Mouse (Mus musculus) central nervous system, embryonic 11.5 days (tissue): ENCODE measurements around the gene Hoxa4. TPM values are rescaled to one million over a fixed set of nuclear protein-coding genes. Genes with fewer than 3 reads are reported as not detected.

ENCODE experiments used
- polyA plus RNA-seq: library from polyadenylated mRNA; depleted of rRNA; stranded (reverse); fragments of >200 nt; gene quantifications from 2 replicates; pipeline ENCODE4 v1.2.3, GENCODE M21; 2012; rRNA removed

Gene Hoxa4
- polyA plus RNA-seq = 0.85 and 13.1 TPM in 2 replicates

DNA sequence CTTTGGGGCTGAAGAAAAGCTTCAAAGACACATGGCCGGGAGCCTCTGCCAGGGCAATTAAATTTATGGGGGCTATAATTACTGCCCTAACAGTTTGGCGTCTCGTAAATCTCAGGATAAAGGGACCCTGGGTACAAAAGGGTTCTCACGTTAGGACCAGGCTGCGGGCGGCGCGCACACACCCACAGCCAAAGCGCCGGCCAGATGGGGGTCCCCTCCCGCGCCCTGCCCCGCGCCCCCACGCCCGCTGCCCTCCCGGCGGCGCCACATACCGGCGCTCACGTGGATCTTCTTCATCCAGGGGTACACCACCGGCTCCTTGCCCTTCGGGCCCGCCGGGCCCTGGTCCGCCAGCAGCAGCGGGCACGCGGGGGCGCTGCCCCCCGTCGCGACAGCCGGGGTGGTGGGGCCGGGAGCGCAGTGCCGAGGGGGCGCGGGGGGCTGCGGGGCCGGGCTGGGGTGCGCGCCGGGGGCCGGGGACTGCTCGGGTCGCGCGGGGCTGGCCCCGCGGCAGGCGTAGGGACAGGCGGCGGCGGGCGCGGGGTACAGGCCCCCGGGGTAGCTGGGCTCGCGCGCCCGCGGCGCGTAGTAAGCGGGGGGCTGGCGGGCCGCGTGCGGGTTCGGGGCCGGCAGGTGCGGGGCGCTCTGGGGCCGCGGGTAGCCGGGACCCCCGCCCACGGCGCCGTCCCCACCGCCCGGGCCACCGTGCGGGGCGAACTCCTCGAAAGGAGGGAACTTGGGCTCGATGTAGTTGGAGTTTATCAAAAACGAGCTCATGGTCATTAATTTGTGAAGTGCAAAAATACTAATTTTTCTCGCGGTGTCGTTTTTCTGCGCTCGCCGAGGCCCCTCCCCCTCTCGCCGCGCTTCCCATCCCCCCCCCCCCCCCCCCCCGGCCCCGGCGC lies at the start of gene Hoxa4:
Gene Hoxa4 (minus strand): TSS at position 848 of the 905 bp plus-strand sequence.

DNA sequence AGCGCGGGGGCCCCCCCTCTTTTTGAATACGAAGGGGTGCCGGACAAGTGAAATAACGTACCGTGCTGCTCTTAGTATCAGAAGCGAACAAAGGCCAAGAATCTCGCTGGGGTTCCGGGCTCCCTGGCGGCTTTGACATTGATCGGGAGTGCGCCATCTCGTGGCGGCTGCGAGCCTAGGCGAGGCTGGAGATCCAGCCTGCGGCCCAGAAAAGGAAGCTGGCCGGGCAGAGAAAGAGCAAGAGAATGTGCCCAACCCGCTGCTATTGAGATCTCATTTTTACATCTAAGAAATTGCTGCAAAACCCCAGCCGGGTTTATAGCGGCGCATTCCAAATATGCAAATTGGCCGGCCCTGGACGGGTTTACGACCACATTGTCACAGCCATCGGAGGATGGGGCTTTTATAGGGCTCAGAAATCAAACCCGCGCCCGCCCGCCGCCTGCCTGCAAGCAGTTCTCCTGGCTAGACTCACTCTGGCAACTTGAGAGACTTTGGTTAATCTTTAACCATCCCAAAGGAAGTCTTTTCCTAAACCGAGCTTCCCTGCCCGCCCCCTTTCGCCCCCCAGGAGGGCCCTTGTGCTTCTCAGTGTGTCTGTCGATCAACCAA lies 48.9 kb upstream of the Hoxa4 start, which contains the start of gene Hoxa10:
Gene Hoxa10 (minus strand): TSS at position 466 of the 612 bp plus-strand sequence.

DNA sequence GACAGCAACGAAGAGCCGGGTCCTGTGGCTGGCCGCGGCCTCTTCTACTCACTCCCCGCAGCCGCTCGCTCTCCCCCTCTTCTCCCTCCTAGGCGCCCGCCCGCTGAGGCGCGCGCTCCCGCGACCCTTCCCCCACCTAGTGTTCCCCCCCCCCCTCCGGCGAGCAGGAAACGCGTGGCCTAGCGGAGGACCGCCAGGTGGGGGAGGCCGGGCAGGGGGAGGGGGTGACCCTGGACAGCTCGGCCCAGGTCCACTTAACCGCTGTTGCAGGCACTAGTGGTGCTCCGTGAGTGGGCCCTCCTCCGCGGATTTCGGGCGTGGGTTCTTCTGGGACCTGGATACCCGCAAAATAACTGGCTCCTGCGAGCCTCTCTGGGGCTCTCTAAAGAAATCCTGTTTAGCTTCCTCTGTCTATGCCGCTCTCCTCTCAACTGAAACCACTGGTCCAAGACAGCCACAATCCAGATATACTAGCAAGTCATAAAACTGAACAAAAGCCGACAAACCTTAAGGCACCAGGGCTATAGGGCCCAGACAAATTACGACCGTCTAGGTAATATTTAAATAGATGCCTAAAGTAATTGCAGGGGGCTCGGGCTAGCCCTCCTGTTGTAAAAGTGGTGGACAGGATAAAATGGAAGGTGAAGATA lies 39.1 kb upstream of the Hoxa4 start, which contains the start of gene Hoxa9:
Gene Hoxa9 (minus strand): TSS at position 574 of the 650 bp plus-strand sequence.

DNA sequence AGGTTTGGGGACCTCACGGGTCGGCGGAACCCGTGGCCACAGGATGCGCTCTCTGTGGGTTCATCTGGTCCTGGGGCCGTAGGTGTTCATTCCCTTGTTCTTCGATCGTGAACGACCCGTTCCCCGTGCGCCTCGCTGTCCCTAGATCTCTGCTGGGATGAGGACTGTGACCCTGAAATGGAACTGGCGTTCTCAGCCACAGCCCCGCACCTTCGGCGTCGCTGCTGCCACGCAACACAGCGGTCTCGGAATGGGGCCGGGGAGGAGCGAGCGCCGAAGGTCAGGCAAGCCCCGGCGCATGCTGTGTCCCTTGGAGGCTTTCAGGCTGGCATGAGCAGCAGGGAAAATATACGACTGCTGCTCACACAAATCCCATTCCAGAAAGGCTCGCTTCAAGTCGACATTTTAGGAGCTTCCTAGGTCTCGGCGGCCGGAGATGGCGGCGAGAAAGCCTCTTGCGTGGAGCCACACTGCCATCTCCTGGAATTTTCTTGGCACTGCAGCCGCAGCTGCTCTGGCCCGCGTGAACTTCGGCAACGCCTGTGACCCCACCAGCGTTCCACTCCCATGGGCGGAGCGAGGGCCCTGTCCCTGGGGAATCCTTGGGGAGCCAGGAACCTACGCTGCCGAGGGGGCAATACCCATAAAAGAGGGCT lies 29.9 kb upstream of the Hoxa4 start, which contains the start of gene Hoxa7:
Gene Hoxa7 (minus strand): TSS at position 518 of the 656 bp plus-strand sequence.

DNA sequence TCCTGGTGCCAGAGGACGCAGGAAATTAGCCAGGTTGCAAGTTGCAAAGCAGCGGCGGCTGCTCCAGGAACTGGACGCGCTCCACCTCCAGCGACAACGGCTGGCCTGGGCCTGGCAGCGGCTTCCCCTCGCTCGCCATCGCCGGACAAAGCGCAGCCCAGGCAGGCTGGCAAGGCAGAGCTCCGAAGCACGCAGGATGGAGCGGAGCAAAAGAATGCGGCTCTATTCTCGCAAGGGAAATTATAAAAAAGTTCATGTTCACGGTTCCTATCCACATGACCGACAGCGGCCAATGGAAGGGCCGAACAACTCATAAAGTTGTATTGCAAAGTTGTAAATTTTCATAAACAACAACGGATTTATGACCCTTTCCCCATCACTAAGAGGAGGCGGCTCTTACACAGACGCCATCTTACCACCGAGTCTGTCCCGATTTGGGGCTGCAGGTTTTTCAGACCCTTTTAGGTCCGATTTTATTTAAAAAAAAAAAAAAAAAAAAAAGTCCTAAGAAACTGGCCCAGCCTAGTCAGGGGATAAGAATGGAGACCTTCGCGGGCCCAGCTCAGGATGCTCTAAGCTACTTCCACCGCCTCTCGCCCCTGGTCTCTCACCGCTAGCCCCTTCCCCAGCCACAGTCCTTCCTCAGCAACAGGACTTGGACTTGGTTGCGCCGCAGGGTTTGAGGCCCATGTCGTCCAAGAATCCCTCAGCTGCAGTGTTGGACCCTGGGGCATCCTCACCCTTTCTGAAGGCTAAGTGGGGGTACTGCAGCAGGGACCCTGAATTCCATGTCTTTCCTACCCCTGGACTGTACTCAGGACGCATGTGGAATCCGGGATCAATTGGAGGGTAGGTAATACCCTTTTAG lies 21.8 kb upstream of the Hoxa4 start, which contains the start of the genes Hoxa3 and Gm28308:
Gene Hoxa3 (minus strand): TSS at position 218 of the 868 bp plus-strand sequence.
Gene Gm28308 (minus strand): TSS at position 221 of the 868 bp plus-strand sequence.

DNA sequence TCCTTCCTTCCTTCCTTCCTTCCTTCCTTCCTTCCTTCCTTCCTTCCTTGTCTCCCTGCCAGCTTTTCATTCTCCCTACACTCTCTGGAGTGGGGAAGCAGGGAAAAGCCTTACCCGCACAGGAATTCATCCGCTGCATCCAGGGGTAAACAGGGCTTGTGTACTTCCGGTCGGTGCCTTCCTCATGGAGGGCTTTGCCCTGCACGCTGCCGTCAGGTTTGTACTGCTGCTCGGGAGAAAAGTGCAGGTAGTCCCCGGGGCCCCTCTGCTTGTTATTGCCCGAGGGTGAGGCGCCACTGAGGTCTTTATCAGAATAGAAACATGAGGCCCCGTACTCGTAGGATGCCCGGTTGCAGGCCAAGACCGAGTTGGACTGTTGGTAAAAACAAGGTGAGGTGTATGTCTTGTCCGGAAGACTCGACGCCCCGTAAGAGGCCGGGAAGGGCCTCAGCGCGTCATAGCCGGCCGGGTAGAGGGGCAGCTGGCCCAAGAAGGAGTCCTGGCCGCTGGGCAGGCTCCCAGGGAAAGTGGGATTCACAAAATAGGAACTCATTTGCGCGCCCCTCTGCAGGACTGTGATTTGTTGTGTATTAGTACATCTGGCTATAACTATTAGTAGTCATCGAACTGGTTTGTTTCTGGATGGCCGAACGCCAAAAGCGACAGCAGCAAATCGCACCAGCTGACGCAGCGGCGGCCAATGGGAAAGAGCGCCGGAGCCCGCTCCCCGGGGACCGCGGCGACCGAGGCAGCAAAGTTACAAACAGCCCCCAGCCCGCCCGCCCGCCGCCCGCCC lies 16.7 kb upstream of the Hoxa4 start, which contains the start of gene Hoxa6:
Gene Hoxa6 (minus strand): TSS at position 651 of the 796 bp plus-strand sequence.

DNA sequence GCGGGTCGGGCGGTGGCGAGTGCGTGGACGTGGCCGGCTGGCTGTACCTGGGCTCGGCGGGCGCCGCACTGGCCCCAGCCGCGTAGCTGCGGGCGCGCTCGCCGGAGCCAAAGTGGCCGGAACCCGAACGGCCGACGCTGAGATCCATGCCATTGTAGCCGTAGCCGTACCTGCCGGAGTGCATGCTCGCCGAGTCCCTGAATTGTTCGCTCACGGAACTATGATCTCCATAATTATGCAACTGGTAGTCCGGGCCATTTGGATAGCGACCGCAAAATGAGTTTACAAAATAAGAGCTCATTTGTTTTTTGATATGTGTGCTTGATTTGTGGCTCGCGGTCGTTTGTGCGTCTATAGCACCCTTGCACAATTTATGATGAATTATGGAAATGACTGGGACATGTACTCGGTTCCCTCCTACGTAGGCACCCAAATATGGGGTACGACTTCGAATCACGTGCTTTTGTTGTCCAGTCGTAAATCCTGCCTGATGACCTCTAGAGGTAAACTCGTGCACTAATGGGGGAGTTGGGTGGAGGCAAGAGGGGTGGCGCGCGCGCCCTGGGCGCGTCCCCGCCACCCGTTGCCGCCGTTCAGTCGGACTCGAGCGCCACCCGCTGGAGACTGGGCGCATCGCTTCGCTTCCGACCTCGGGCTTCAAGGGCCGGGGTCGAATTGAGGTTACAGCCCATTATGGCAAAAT lies 12.6 kb upstream of the Hoxa4 start, which contains the start of gene Hoxa5:
Gene Hoxa5 (minus strand): TSS at position 538 of the 703 bp plus-strand sequence.

DNA sequence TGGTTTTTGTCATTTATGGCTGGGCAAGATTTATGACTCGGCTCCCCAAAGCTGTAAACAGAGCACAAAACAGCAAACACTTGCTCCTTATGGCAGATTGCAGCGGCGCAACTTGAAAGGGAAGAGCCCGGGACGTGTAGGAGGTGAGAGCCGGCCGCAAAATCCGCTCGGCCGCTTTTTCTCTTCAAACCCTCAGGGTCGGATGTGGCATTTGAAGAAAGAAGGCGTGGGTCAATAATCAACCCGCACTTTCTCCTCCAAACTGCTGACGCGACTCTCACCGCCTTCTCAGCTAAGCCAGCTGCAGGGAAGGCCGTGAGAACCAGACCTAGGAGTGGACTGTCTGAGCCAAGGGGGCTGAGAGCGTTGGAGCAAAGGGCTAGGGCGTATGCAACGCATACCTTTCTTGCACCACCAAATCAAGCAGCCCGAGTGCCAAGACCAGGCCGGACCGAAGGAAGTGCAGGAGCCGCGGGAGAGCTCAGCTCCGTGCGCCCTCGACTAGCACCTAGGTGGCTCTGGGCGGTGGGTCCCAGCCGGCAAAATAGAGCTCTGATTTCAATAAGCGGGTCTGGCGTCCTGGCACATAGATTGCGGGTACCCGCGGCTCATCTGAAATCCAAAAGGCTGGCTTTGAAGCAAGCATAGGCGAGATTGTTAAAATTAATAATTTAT lies 14.4 kb downstream of the Hoxa4 start, which contains the start of gene 5730596B20Rik:
Gene 5730596B20Rik (plus strand): TSS at position 438 of the 675 bp plus-strand sequence.

DNA sequence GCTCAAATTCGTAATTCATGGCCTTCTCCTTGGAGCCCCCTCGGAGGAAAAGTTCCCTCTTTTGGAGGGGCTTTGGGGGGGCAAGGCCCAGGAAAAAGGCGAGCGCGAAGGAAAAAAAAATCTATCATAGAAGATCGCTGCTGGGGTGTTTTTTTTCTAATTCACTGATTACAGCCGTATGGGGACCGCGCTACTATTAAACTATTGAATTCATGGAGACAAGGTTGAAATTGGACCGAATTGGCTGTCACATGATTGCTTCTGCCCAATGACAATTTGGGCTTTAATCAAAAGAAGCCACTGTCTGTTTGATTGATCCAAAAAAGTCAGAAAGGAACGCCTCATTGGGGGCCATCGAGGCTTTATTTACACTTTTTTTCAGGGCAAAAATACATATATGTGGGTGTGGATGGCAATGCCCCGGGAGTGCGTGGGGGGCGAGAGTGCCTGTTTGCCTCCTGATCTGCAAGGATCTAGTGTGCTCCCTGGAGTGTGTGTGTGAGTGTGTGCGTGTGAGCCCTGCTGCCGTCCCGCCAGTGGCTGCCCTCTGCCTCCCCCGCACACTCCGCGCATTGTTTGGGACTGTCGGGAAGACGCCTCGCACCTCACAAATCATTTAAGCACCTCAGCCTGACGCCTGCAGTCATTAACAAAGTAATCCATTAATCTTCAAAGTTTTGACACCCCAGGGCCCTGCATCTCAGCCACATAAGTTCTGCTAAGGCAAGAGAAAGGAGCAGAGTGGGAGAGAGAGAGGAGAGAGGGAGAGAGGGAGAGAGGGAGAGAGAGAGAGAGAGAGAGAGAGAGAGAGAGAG lies 26.7 kb downstream of the Hoxa4 start, which contains the start of gene Hoxa2:
Gene Hoxa2 (minus strand): TSS at position 206 of the 815 bp plus-strand sequence.

DNA sequence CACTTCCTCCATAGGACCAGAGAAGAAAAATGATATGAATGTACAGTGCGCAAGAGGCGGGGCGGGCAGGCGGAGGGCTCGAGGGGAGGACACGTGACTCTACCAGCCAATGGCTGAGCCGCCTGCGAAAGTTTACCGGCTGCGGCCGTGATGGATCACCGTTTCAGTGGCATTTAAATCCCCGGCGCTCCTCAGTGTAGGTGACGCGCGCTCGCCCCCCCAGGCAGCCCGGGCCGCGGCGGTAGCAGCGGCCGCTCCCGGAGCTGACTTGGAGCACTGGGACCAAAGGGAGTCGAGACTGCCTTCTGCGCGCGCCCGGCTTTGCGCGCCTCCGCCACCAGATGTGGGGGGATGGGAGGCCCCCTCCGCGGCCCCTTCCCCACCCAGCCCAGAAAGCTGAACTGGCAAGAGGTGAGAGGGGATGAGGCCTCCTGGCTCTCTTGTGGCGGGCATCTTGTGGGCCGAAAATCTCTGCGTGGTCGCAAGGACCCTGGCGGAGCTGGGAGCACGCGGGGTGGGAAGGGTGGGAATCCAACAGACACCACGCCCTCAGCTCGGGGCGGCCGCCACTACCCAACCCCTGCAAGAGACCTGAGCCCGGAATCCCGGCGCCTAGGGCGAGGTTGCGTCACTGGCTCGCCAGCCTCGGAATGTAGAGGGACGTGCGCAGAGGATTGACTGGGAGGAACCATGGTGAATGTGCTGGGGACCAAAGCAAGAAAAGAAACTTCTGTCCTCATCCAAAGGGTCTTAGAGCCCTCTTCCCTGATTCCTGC lies 33.1 kb downstream of the Hoxa4 start, which contains the start of gene Hoxa1:
Gene Hoxa1 (minus strand): TSS at position 42 of the 776 bp plus-strand sequence.

Other genes with a start within 250 kb of the Hoxa4 start
- gene Skap2, start 179.2 kb downstream of the Hoxa4 start, polyA plus RNA-seq = 6.7 and 17.4 TPM in 2 replicates
- 0.35 and 2.5 TPM in 2 replicates for gene Hoxa1, start 33.4 kb downstream of the Hoxa4 start, polyA plus RNA-seq
- gene Hoxa2, start 26.9 kb downstream of the Hoxa4 start, polyA plus RNA-seq = 0.83 and 15.3 TPM in 2 replicates
- gene 5730596B20Rik, start 14.3 kb downstream of the Hoxa4 start, polyA plus RNA-seq = 0.07 and 1.5 TPM in 2 replicates
- 1.9 and 37.9 TPM in 2 replicates for gene Hoxa5, start 12.8 kb upstream of the Hoxa4 start, polyA plus RNA-seq
- gene Hoxa6, start 17.0 kb upstream of the Hoxa4 start, polyA plus RNA-seq = 0.10 and 10.2 TPM in 2 replicates
- 1.2 and 20.2 TPM in 2 replicates for gene Hoxa3, start 21.6 kb upstream of the Hoxa4 start, polyA plus RNA-seq
- gene Gm28308, start 21.6 kb upstream of the Hoxa4 start, polyA plus RNA-seq = 3.1 TPM in 1 of 2 replicates, not detected in the other
- 0.77 and 23.7 TPM in 2 replicates for gene Hoxa7, start 30.1 kb upstream of the Hoxa4 start, polyA plus RNA-seq
- gene Hoxa9, start 39.3 kb upstream of the Hoxa4 start, polyA plus RNA-seq = 1.2 and 40.0 TPM in 2 replicates
- gene Hoxa10, start 49.1 kb upstream of the Hoxa4 start, polyA plus RNA-seq = 0.36 and 24.7 TPM in 2 replicates
- 0.04 and 4.8 TPM in 2 replicates for gene Hoxa11, start 54.1 kb upstream of the Hoxa4 start, polyA plus RNA-seq
- 0.05 and 2.5 TPM in 2 replicates for gene Hoxa13, start 69.1 kb upstream of the Hoxa4 start, polyA plus RNA-seq
- 1.4 and 2.0 TPM in 2 replicates for gene Evx1, start 121.7 kb upstream of the Hoxa4 start, polyA plus RNA-seq